Mouse (Mus musculus) MEL (cell line): ENCODE measurements around the gene Uap1. TPM values are rescaled to one million over a fixed set of nuclear protein-coding genes. Genes with fewer than 3 reads are reported as not detected.
A peak's percentile ranks its signal among the peaks of the same experiment; 100 is the strongest.

Source experiments
- DNase-seq: peaks from one replicate; pipeline ENCODE4 v3.0.0; 2011; ENCODE audit warnings: low read depth, low spot score
- H3K27ac ChIP-seq: 2 replicates; pipeline ENCODE4 v1.5.1; 2012; ENCODE audit warnings: low read depth, mild to moderate bottlenecking, control low read depth, low read length, moderate library complexity; ENCODE audit not compliant: control insufficient read depth
- H3K27me3 ChIP-seq, 2 experiments: fragments of 150-350 bp in 1 of 2; sonication (generic) in 1 of 2; 2 replicates each; pipeline ENCODE4 v1.6.1; 2012; ENCODE audit warnings: low read length in 2 of 2, mild to moderate bottlenecking in 2 of 2, improper control_type of control experiment in 1 of 2, moderate library complexity in 1 of 2; ENCODE audit not compliant: insufficient read depth in 2 of 2, control insufficient read depth in 1 of 2
- H3K36me3 ChIP-seq, 2 experiments: 2 replicates each; pipeline ENCODE4 v1.6.1; 2012 to 2014; ENCODE audit warnings: low read length in 2 of 2, improper control_type of control experiment in 1 of 2, inconsistent platforms in 1 of 2, mild to moderate bottlenecking in 1 of 2; ENCODE audit not compliant: insufficient read depth in 2 of 2, control insufficient read depth in 1 of 2
- H3K4me1 ChIP-seq, 2 experiments: fragments of 150-350 bp in 1 of 2; sonication (generic) in 1 of 2; 2 replicates each; pipeline ENCODE4 v1.6.1; 2012; ENCODE audit warnings: low read length in 2 of 2, improper control_type of control experiment in 1 of 2, mild to moderate bottlenecking in 1 of 2; ENCODE audit not compliant: insufficient read depth in 2 of 2, control insufficient read depth in 1 of 2
- H3K4me3 ChIP-seq, 2 experiments: fragments of 150-350 bp in 1 of 2; sonication (generic) in 1 of 2; 2 replicates each; pipeline ENCODE4 v1.5.1; 2012; ENCODE audit warnings: low read depth in 2 of 2, low read length in 2 of 2, mild to moderate bottlenecking in 2 of 2, moderate library complexity in 2 of 2, control low read depth in 1 of 2, improper control_type of control experiment in 1 of 2; ENCODE audit not compliant: control insufficient read depth in 1 of 2, insufficient read depth in 1 of 2
- H3K79me2 ChIP-seq: 2 replicates; pipeline ENCODE4 v1.6.1; 2012; ENCODE audit warnings: mild to moderate bottlenecking, low read length, moderate library complexity; ENCODE audit not compliant: control insufficient read depth, poor library complexity, insufficient read depth
- H3K9ac ChIP-seq: 2 replicates; pipeline ENCODE4 v1.6.1; 2012; ENCODE audit warnings: low read depth, mild to moderate bottlenecking, control low read depth, low read length, moderate library complexity; ENCODE audit not compliant: control insufficient read depth, poor library complexity, severe bottlenecking
- H3K9me3 ChIP-seq: fragments of 150-350 bp; sonication (generic); replicated peaks from 2 replicates; pipeline ENCODE4 v1.6.1; 2012; ENCODE audit warnings: mild to moderate bottlenecking, low read length, improper control_type of control experiment, moderate library complexity; ENCODE audit not compliant: insufficient read depth
- BHLHE40 ChIP-seq: IDR thresholded peaks from 2 replicates; pipeline ENCODE4 v1.6.1; 2012; ENCODE audit warnings: low read depth, mild to moderate bottlenecking, inconsistent platforms, low read length, improper control_type of control experiment, borderline replicate concordance
- CHD1 ChIP-seq: IDR thresholded peaks from 2 replicates; pipeline ENCODE4 v1.6.1; 2012; ENCODE audit warnings: low read depth, mild to moderate bottlenecking, inconsistent platforms, low read length, improper control_type of control experiment
- CTCF ChIP-seq, 3 experiments: IDR thresholded peaks in 2 of 3; conservative IDR thresholded peaks in 1 of 3; 2 replicates each; pipeline ENCODE4 v1.5.1; 2011 to 2012; ENCODE audit warnings: low read length in 3 of 3, low read depth in 2 of 3, mild to moderate bottlenecking in 2 of 3, improper control_type of control experiment in 1 of 3, inconsistent platforms in 1 of 3, mixed read lengths in 1 of 3, moderate library complexity in 1 of 3; ENCODE audit not compliant: control insufficient read depth in 1 of 3, insufficient read depth in 1 of 3, poor library complexity in 1 of 3, severe bottlenecking in 1 of 3
- E2F4 ChIP-seq: IDR thresholded peaks from 2 replicates; pipeline ENCODE4 v1.6.1; 2011; ENCODE audit warnings: low read depth, low read length, improper control_type of control experiment, borderline replicate concordance
- ELF1 ChIP-seq: IDR thresholded peaks from 2 replicates; pipeline ENCODE4 v1.6.1; 2014; ENCODE audit warnings: low read depth, mild to moderate bottlenecking, inconsistent platforms, low read length, improper control_type of control experiment, moderate library complexity
- EP300 ChIP-seq, 2 experiments: IDR thresholded peaks; 2 replicates each; pipeline ENCODE4 v1.6.1; 2011; ENCODE audit warnings: improper control_type of control experiment in 2 of 2, low read length in 2 of 2, low read depth in 1 of 2, mild to moderate bottlenecking in 1 of 2
- ETS1 ChIP-seq: IDR thresholded peaks from 2 replicates; pipeline ENCODE4 v1.6.1; 2012; ENCODE audit warnings: low read depth, mild to moderate bottlenecking, inconsistent platforms, low read length, improper control_type of control experiment, moderate library complexity
- GABPA ChIP-seq: IDR thresholded peaks from 2 replicates; pipeline ENCODE4 v1.6.1; 2012; ENCODE audit warnings: low read depth, mild to moderate bottlenecking, inconsistent platforms, low read length, improper control_type of control experiment, moderate library complexity
- GATA1 ChIP-seq: IDR thresholded peaks from 2 replicates; pipeline ENCODE4 v1.6.1; 2011; ENCODE audit warnings: low read depth, low read length, improper control_type of control experiment
- HCFC1 ChIP-seq: IDR thresholded peaks from 2 replicates; pipeline ENCODE4 v1.6.1; 2012; ENCODE audit warnings: low read depth, mild to moderate bottlenecking, inconsistent platforms, low read length, improper control_type of control experiment, moderate library complexity
- KAT2A ChIP-seq: conservative IDR thresholded peaks from 2 replicates; pipeline ENCODE4 v1.6.1; 2012; ENCODE audit warnings: low read depth, low read length, improper control_type of control experiment, inconsistent platforms
- MAFK ChIP-seq: IDR thresholded peaks from 2 replicates; pipeline ENCODE4 v1.6.1; 2011; ENCODE audit warnings: low read depth, mild to moderate bottlenecking, low read length, improper control_type of control experiment, borderline replicate concordance
- MAX ChIP-seq: IDR thresholded peaks from 2 replicates; pipeline ENCODE4 v1.6.1; 2011; ENCODE audit warnings: low read length, improper control_type of control experiment
- MAZ ChIP-seq: IDR thresholded peaks from 2 replicates; pipeline ENCODE4 v1.6.1; 2012; ENCODE audit warnings: low read depth, mild to moderate bottlenecking, inconsistent platforms, low read length, improper control_type of control experiment
- MEF2A ChIP-seq: IDR thresholded peaks from 2 replicates; pipeline ENCODE4 v1.6.1; 2014; ENCODE audit warnings: low read depth, mild to moderate bottlenecking, inconsistent platforms, low read length, improper control_type of control experiment; ENCODE audit not compliant: poor library complexity, insufficient replicate concordance, severe bottlenecking; ENCODE audit errors: extremely low read depth
- MXI1 ChIP-seq: IDR thresholded peaks from 2 replicates; pipeline ENCODE4 v1.6.1; 2011; ENCODE audit warnings: mild to moderate bottlenecking, low read depth, low read length, improper control_type of control experiment
- MYB ChIP-seq: IDR thresholded peaks from 2 replicates; pipeline ENCODE4 v1.6.1; 2011; ENCODE audit warnings: mild to moderate bottlenecking, low read depth, low read length, improper control_type of control experiment
- MYC ChIP-seq: IDR thresholded peaks from 2 replicates; pipeline ENCODE4 v1.6.1; 2011; ENCODE audit warnings: low read depth, mild to moderate bottlenecking, low read length, improper control_type of control experiment, moderate library complexity
- NELFE ChIP-seq: IDR thresholded peaks from 2 replicates; pipeline ENCODE4 v1.6.1; 2011; ENCODE audit warnings: low read depth, low read length, improper control_type of control experiment
- NRF1 ChIP-seq: IDR thresholded peaks from 2 replicates; pipeline ENCODE4 v1.6.1; 2014; ENCODE audit warnings: low read depth, mild to moderate bottlenecking, inconsistent platforms, low read length, improper control_type of control experiment, moderate library complexity; ENCODE audit not compliant: poor library complexity, insufficient read depth, severe bottlenecking
- POLR2A ChIP-seq, 2 experiments: IDR thresholded peaks; 2 replicates each; pipeline ENCODE4 v1.6.1; 2011 to 2012; ENCODE audit warnings: low read length in 2 of 2, mild to moderate bottlenecking in 2 of 2, control low read depth in 1 of 2, improper control_type of control experiment in 1 of 2, low read depth in 1 of 2, moderate library complexity in 1 of 2; ENCODE audit not compliant: control insufficient read depth in 1 of 2, insufficient read depth in 1 of 2, poor library complexity in 1 of 2
- POLR2AphosphoS2 ChIP-seq: IDR thresholded peaks from 2 replicates; pipeline ENCODE4 v1.6.1; 2011; ENCODE audit warnings: low read length, improper control_type of control experiment
- POLR2AphosphoS5 ChIP-seq: IDR thresholded peaks from 2 replicates; pipeline ENCODE4 v1.6.1; 2012; ENCODE audit warnings: low read depth, borderline replicate concordance, mild to moderate bottlenecking, inconsistent platforms, low read length, moderate library complexity, mixed read lengths
- RAD21 ChIP-seq: IDR thresholded peaks from 2 replicates; pipeline ENCODE4 v1.6.1; 2011; ENCODE audit warnings: mild to moderate bottlenecking, low read depth, low read length, improper control_type of control experiment
- RCOR1 ChIP-seq: IDR thresholded peaks from 2 replicates; pipeline ENCODE4 v1.6.1; 2012; ENCODE audit warnings: low read depth, mild to moderate bottlenecking, inconsistent platforms, low read length, improper control_type of control experiment
- SIN3A ChIP-seq: IDR thresholded peaks from 2 replicates; pipeline ENCODE4 v1.6.1; 2012; ENCODE audit warnings: low read length, improper control_type of control experiment, inconsistent platforms
- TAL1 ChIP-seq: IDR thresholded peaks from 2 replicates; pipeline ENCODE4 v1.6.1; 2012; ENCODE audit warnings: mild to moderate bottlenecking, inconsistent platforms, low read length, moderate library complexity, mixed read lengths
- TBP ChIP-seq: IDR thresholded peaks from 2 replicates; pipeline ENCODE4 v1.8.0; 2011; ENCODE audit warnings: low read depth, low read length, improper control_type of control experiment
- TCF12 ChIP-seq: IDR thresholded peaks from 2 replicates; pipeline ENCODE4 v1.6.1; 2014; ENCODE audit warnings: low read depth, mild to moderate bottlenecking, inconsistent platforms, low read length, improper control_type of control experiment, moderate library complexity
- UBTF ChIP-seq: IDR thresholded peaks from 2 replicates; pipeline ENCODE4 v1.6.1; 2012; ENCODE audit warnings: low read depth, mild to moderate bottlenecking, inconsistent platforms, low read length, improper control_type of control experiment, moderate library complexity, borderline replicate concordance; ENCODE audit not compliant: insufficient read depth
- USF1 ChIP-seq: IDR thresholded peaks from 2 replicates; pipeline ENCODE4 v1.6.1; 2014; ENCODE audit warnings: low read depth, mild to moderate bottlenecking, inconsistent platforms, low read length, improper control_type of control experiment, moderate library complexity
- USF2 ChIP-seq, 2 experiments: IDR thresholded peaks; 2 replicates each; pipeline ENCODE4 v1.6.1; 2011 to 2012; ENCODE audit warnings: improper control_type of control experiment in 2 of 2, low read length in 2 of 2, borderline replicate concordance in 1 of 2, inconsistent platforms in 1 of 2, low read depth in 1 of 2, mild to moderate bottlenecking in 1 of 2; ENCODE audit not compliant: insufficient read depth in 1 of 2
- ZC3H11A ChIP-seq: IDR thresholded peaks from 2 replicates; pipeline ENCODE4 v1.6.1; 2012; ENCODE audit warnings: low read depth, mild to moderate bottlenecking, inconsistent platforms, low read length, improper control_type of control experiment
- ZKSCAN1 ChIP-seq: IDR thresholded peaks from 2 replicates; pipeline ENCODE4 v1.6.1; 2012; ENCODE audit warnings: low read depth, mild to moderate bottlenecking, inconsistent platforms, low read length, improper control_type of control experiment, moderate library complexity
- ZNF384 ChIP-seq: IDR thresholded peaks from 2 replicates; pipeline ENCODE4 v1.6.1; 2012; ENCODE audit warnings: low read depth, mild to moderate bottlenecking, inconsistent platforms, low read length, improper control_type of control experiment
- polyA plus RNA-seq, 2 experiments: library from polyadenylated mRNA; stranded (reverse) in 1 of 2; unstranded in 1 of 2; fragments of >175 nt in 1 of 2; fragments of >200 nt in 1 of 2; gene quantifications; 2 replicates each; pipeline versions ENCODE4 v1.2.1 to v1.2.4; 2012; ENCODE audit warnings: low replicate concordance in 2 of 2, low read depth in 1 of 2; ENCODE audit not compliant: insufficient read length in 2 of 2, insufficient read depth in 1 of 2, missing spikeins in 1 of 2
- total RNA-seq: library from RNA; depleted of rRNA; stranded (reverse); fragments of 300-350 nt; gene quantifications from 2 replicates; pipeline ENCODE4 v1.2.3, GENCODE M21; 2012

Uap1 gene
- total and polyA plus RNA-seq, 3 experiments = 74.5 to 80.8 TPM; not detected in 1

DNA sequence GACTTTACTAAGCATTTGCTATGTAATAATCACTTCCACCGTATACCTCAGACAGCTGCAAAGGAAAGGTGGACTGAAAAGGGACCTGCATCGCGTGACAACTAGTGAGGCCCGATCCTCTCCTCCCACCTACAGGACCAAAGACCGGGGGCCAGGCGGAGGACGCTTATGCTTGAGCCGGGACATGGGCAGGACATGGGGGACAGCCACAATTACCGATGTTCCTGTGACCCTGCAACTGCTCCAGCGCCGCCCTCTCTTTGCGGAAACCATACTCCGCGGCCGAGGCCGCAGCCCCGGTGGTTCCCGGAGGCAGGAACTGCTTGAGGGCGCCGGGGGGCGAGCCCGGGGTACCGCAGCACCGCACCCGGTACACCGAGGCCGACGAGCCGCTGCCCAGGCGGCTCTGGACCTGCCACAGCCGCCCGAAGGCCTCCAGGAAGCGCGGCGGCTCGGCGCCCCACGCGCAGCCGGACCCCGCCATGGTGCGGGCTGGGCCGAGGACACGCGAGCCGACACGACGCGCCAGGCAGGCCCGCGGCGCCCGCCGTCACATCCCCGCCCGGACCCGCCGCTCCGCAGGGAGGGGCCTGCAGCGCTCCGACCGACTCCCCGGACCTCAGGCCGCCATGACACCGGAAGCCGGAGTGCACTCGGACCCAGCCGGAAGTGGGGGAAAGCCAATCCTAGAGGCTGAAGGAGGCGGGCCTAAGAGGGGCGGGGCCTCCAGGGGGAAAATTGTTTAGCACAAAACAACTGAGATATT, 40.2 kb upstream of the Uap1 start, which contains the start of gene Uhmk1:
Gene Uhmk1, minus strand, starts transcription at position 641 of the 766 bp plus-strand sequence.
- no peaks in the 10 kb centered on the region for H3K9me3 ChIP-seq
- peaks cover 4 to 12% of the 10 kb centered on the region in 2 experiments; a peak in 3 of 4 replicates for H3K36me3 ChIP-seq
- peak within 1 kb of the TSS; percentile 99 to 100 for H3K4me3 ChIP-seq
- peak within 1 kb of the TSS; percentile 50 for H3K27ac ChIP-seq
- H3K79me2 ChIP-seq = peaks cover 22% of the 10 kb centered on the region
- H3K9ac ChIP-seq = peak within 1 kb of the TSS; percentile 95
- no peaks in the 10 kb centered on the region for H3K27me3 ChIP-seq
- DNase-seq = peak; percentile 93
- peaks cover 4 to 7% of the 10 kb centered on the region in 2 experiments for H3K4me1 ChIP-seq
- TF ChIP-seq USF1 = no peak
- peak; percentile 83 for TF ChIP-seq HCFC1
- no peak for TF ChIP-seq NRF1
- TF ChIP-seq MYC = no peak
- peak; percentile 75 for TF ChIP-seq NELFE
- TF ChIP-seq ZKSCAN1 = no peak
- TF ChIP-seq KAT2A = no peak; the same call in 1 of the 2 replicates
- TF ChIP-seq RCOR1 = no peak
- TF ChIP-seq ZNF384 = no peak
- no peak for TF ChIP-seq EP300 (IDR thresholded peaks at IDR 0.05; ENCODE audit: low read depth in 1 of 2, low read length in 2 of 2)
- 0 out of 2 replicates have a peak, but pooled peaks have one; percentile 42 for TF ChIP-seq UBTF
- no peak for TF ChIP-seq GABPA
- peak; percentile 73 for TF ChIP-seq TBP
- no peak for TF ChIP-seq ETS1
- peak; percentile 32; the same call in 1 of the 2 replicates for TF ChIP-seq MXI1
- TF ChIP-seq POLR2A (IDR thresholded peaks at IDR 0.05; ENCODE audit: control insufficient read depth in 1 of 2, insufficient read depth in 1 of 2, low read depth in 1 of 2, low read length in 2 of 2, poor library complexity in 1 of 2) = peak; percentile 78 to 85; a peak in 3 of 4 replicates
- no peak for TF ChIP-seq MAZ
- no peak for TF ChIP-seq ZC3H11A
- no peak for TF ChIP-seq TAL1
- no peak; the same call in 1 of the 2 replicates for TF ChIP-seq POLR2AphosphoS2
- no peak for TF ChIP-seq MYB
- TF ChIP-seq RAD21 = no peak
- TF ChIP-seq CTCF (IDR thresholded peaks at IDR 0.05 in 2 of 3, conservative IDR thresholded peaks at IDR 0.05 in 1 of 3; ENCODE audit: control insufficient read depth in 1 of 3, insufficient read depth in 1 of 3, low read depth in 2 of 3, low read length in 3 of 3, poor library complexity in 1 of 3, severe bottlenecking in 1 of 3) = no peak
- no peak; the same call in 1 of the 2 replicates for TF ChIP-seq BHLHE40
- no peak for TF ChIP-seq E2F4
- TF ChIP-seq MEF2A = no peak
- TF ChIP-seq POLR2AphosphoS5 = no peak
- peak; percentile 62; the same call in 1 of the 2 replicates for TF ChIP-seq TCF12
- no peak for TF ChIP-seq GATA1
- no peak for TF ChIP-seq USF2 (IDR thresholded peaks at IDR 0.05; ENCODE audit: borderline replicate concordance in 1 of 2, insufficient read depth in 1 of 2, low read depth in 1 of 2, low read length in 2 of 2)
- TF ChIP-seq MAFK = no peak
- TF ChIP-seq MAX = no peak
- TF ChIP-seq SIN3A = no peak
- TF ChIP-seq ELF1 = peak; percentile 86
- TF ChIP-seq CHD1 = 0 out of 2 replicates have a peak, but pooled peaks have one; percentile 14
